Mouse (Mus musculus) forebrain, embryonic 16.5 days (tissue): ENCODE measurements around the gene Taar8c. TPM values are rescaled to one million over a fixed set of nuclear protein-coding genes. Genes with fewer than 3 reads are reported as not detected.
A peak's percentile ranks its signal among the peaks of the same experiment; 100 is the strongest.
"Not testable (repeated sequence)": the region's sequence is repeated elsewhere in the genome, so short reads cannot be mapped to it uniquely, and the experiment has no call there.

Experiments
- ATAC-seq: fragments of 200-750 bp; cut with Nextera tagmentation; 2 replicates; pipeline ENCODE4 v1.8.0; 2017; ENCODE audit warnings: mild to moderate bottlenecking, moderate library complexity
- H3K27ac ChIP-seq: fragments of 300-500 bp; sonication (generic); 2 replicates; pipeline ENCODE4 v1.5.1; 2014; ENCODE audit warnings: low read length, control low read depth
- H3K27me3 ChIP-seq: fragments of 300-500 bp; sonication (generic); replicated peaks from 2 replicates; pipeline ENCODE4 v1.6.1; 2014; ENCODE audit warnings: low read length; ENCODE audit not compliant: control insufficient read depth, insufficient read depth
- H3K36me3 ChIP-seq: fragments of 300-500 bp; sonication (generic); 2 replicates; pipeline ENCODE4 v1.6.1; 2014; ENCODE audit not compliant: control insufficient read depth, insufficient read depth
- H3K4me1 ChIP-seq: fragments of 300-500 bp; sonication (generic); replicated peaks from 2 replicates; pipeline ENCODE4 v1.6.1; 2014; ENCODE audit warnings: low read length; ENCODE audit not compliant: control insufficient read depth, insufficient read depth
- H3K4me2 ChIP-seq: fragments of 300-500 bp; sonication (generic); 2 replicates; pipeline ENCODE4 v1.6.1; 2014; ENCODE audit warnings: mild to moderate bottlenecking, low read length, control low read depth
- H3K4me3 ChIP-seq: fragments of 300-500 bp; sonication (generic); replicated peaks from 2 replicates; pipeline ENCODE4 v1.5.1; 2014; ENCODE audit warnings: mild to moderate bottlenecking, low read length, control low read depth
- H3K9ac ChIP-seq: fragments of 300-500 bp; sonication (generic); replicated peaks from 2 replicates; pipeline ENCODE4 v1.6.1; 2014; ENCODE audit warnings: low read depth, low read length, control low read depth
- H3K9me3 ChIP-seq: fragments of 300-500 bp; sonication (generic); 2 replicates; pipeline ENCODE4 v1.6.1; 2016; ENCODE audit warnings: low read length; ENCODE audit not compliant: control insufficient read depth
- WGBS: fragments of 180-500 bp; shearing (Covaris S2); extraction: QIAGEN DNeasy Blood & Tissue Kit; methylation state at CpG from one replicate; pipeline ENCODE4 v1.1.7; 2014; 5-methylcytosine and 5-hydroxymethylcytosine counted together
- polyA plus RNA-seq: library from polyadenylated mRNA; unstranded; fragments of >200 nt; fragmentation: Nextera tagmentation; extraction: Ambion mirVana; gene quantifications from 2 replicates; pipeline ENCODE4 v1.2.1, GENCODE M21; 2015

Gene Taar8c
- not detected in 2 replicates for polyA plus RNA-seq

GRCm38 (mm10) chr10:24101812-24102211, at the start of gene Taar8c:
Gene Taar8c, minus strand, starts transcription at chr10:24101912.
- H3K27me3 ChIP-seq, H3K36me3 ChIP-seq, H3K4me2 ChIP-seq, H3K27ac ChIP-seq, H3K4me1 ChIP-seq, H3K9ac ChIP-seq, H3K4me3 ChIP-seq, H3K9me3 ChIP-seq, ATAC-seq: not testable (repeated sequence)
- WGBS: 85% methylated on average over 1 of the region's 3 CpGs

- Histone ChIP-seq H3K27ac (no peak overlapping the region), H3K27me3 (no peaks in the 10 kb centered on the region), H3K4me3 (peak overlapping the region; percentile 78), H3K9ac (no peak overlapping the region), H3K36me3 (no peaks in the 10 kb centered on the region), H3K4me1 (peaks cover 13% of the 10 kb centered on the region), H3K4me2 (peak overlapping the region; percentile 53), H3K9me3 (no peaks in the 10 kb centered on the region)
- no peak for ATAC-seq
- WGBS: 52% methylated on average over 7 of the region's 7 CpGs
These were observed 48.4 kb upstream of the Taar8c start for GRCm38 (mm10) chr10:24150086-24150485.

- Histone ChIP-seq H3K9ac (peak within 1 kb of the TSS; percentile 80), H3K4me1 (peaks cover 13% of the 10 kb centered on the region), H3K27me3 (no peaks in the 10 kb centered on the region), H3K27ac (peak within 1 kb of the TSS; percentile 46; the same call in 1 of the 2 replicates), H3K4me2 (peak within 1 kb of the TSS; percentile 53), H3K9me3 (no peaks in the 10 kb centered on the region), H3K4me3 (peak within 1 kb of the TSS; percentile 78), H3K36me3 (no peaks in the 10 kb centered on the region)
- peak; percentile 99 for ATAC-seq
- WGBS: 0% methylated on average over 32 of the region's 45 CpGs
These were observed 47.5 kb upstream of the Taar8c start, which contains the start of gene Stx7 for GRCm38 (mm10) chr10:24149135-24149781. Gene Stx7, plus strand, starts transcription at chr10:24149302.

GRCm38 (mm10) chr10:24142735-24143134, 41.0 kb upstream of the Taar8c start:
- 86% methylated on average over 3 of the region's 3 CpGs for WGBS
- Histone ChIP-seq H3K9me3 (no peaks in the 10 kb centered on the region), H3K4me3 (no peak overlapping the region), H3K4me2 (no peak overlapping the region), H3K9ac (no peak overlapping the region), H3K27ac (no peak overlapping the region), H3K4me1 (no peaks in the 10 kb centered on the region), H3K27me3 (no peaks in the 10 kb centered on the region), H3K36me3 (no peaks in the 10 kb centered on the region)
- no peak for ATAC-seq

- H3K9ac ChIP-seq: no peak overlapping the region
- no peak overlapping the region for H3K4me3 ChIP-seq
- H3K4me2 ChIP-seq: no peak overlapping the region
- no peaks in the 10 kb centered on the region for H3K9me3 ChIP-seq
- no peaks in the 10 kb centered on the region for H3K4me1 ChIP-seq
- no peaks in the 10 kb centered on the region for H3K27me3 ChIP-seq
- no peak for ATAC-seq
- H3K36me3 ChIP-seq: no peaks in the 10 kb centered on the region
- 85% methylated on average over 2 of the region's 2 CpGs for WGBS
- H3K27ac ChIP-seq: no peak overlapping the region
These were observed 37.0 kb upstream of the Taar8c start for GRCm38 (mm10) chr10:24138623-24139261.

GRCm38 (mm10) chr10:24134071-24134645, 32.4 kb upstream of the Taar8c start:
- ATAC-seq: no peak
- 75% methylated on average over 7 of the region's 7 CpGs for WGBS
- no peaks in the 10 kb centered on the region for H3K9me3 ChIP-seq
- no peak overlapping the region for H3K27ac ChIP-seq
- no peak overlapping the region for H3K4me3 ChIP-seq
- H3K27me3 ChIP-seq: no peaks in the 10 kb centered on the region
- no peak overlapping the region for H3K4me2 ChIP-seq
- no peaks in the 10 kb centered on the region for H3K4me1 ChIP-seq
- no peak overlapping the region for H3K9ac ChIP-seq
- no peaks in the 10 kb centered on the region for H3K36me3 ChIP-seq

- Histone ChIP-seq H3K4me1 (no peaks in the 10 kb centered on the region), H3K9me3 (no peaks in the 10 kb centered on the region), H3K27ac (no peak overlapping the region), H3K4me2 (no peak overlapping the region), H3K27me3 (no peaks in the 10 kb centered on the region), H3K9ac (no peak overlapping the region), H3K4me3 (no peak overlapping the region), H3K36me3 (no peaks in the 10 kb centered on the region)
- 49% methylated on average over 2 of the region's 2 CpGs for WGBS
- no peak for ATAC-seq
These were observed 31.4 kb upstream of the Taar8c start for GRCm38 (mm10) chr10:24133132-24133531.

- Histone ChIP-seq H3K36me3 (no peaks in the 10 kb centered on the region), H3K9ac (no peak overlapping the region), H3K4me3 (no peak overlapping the region), H3K4me1 (no peaks in the 10 kb centered on the region), H3K4me2 (no peak overlapping the region), H3K27ac (no peak overlapping the region), H3K9me3 (no peaks in the 10 kb centered on the region), H3K27me3 (no peaks in the 10 kb centered on the region)
- ATAC-seq: no peak
- WGBS: 7% methylated on average over 5 of the region's 5 CpGs
These were observed 30.6 kb upstream of the Taar8c start for GRCm38 (mm10) chr10:24132273-24132672.

GRCm38 (mm10) chr10:24131451-24132262, 29.9 kb upstream of the Taar8c start:
- 21% methylated on average over 9 of the region's 9 CpGs for WGBS
- peak; percentile 90 for ATAC-seq
- Histone ChIP-seq H3K9me3 (no peaks in the 10 kb centered on the region), H3K27ac (no peak overlapping the region), H3K27me3 (no peaks in the 10 kb centered on the region), H3K9ac (no peak overlapping the region), H3K4me3 (0 out of 2 replicates have a peak overlapping the region, but pooled peaks have one; percentile 18), H3K36me3 (no peaks in the 10 kb centered on the region), H3K4me1 (no peaks in the 10 kb centered on the region), H3K4me2 (peak overlapping the region; percentile 31)
